Mouse (Mus musculus): Measurements from ENCODE around the gene Usf1.
A peak's percentile ranks its signal among the peaks of the same experiment; 100 is the strongest.

The Usf1 gene

GRCm38 (mm10) chr1:171418660-171419059, 7.5 kb downstream of the Usf1 start, which contains the start of gene Tstd1:
Tstd1 (plus strand) TSS chr1:171418872.
- no peak for DNase-seq (ENCODE audit: low read depth, low spot score)

GRCm38 (mm10) chr1:171419291-171419882, 8.3 kb downstream of the Usf1 start:
- no peak for DNase-seq (ENCODE audit: low read depth, low spot score)

GRCm38 (mm10) chr1:171419905-171420304, 8.8 kb downstream of the Usf1 start:
- DNase-seq (ENCODE audit: low read depth, low spot score) = no peak

- DNase-seq (ENCODE audit: low read depth, low spot score) = no peak
Observed at GRCm38 (mm10) chr1:171422504-171423095, 11.5 kb downstream of the Usf1 start.

DNA sequence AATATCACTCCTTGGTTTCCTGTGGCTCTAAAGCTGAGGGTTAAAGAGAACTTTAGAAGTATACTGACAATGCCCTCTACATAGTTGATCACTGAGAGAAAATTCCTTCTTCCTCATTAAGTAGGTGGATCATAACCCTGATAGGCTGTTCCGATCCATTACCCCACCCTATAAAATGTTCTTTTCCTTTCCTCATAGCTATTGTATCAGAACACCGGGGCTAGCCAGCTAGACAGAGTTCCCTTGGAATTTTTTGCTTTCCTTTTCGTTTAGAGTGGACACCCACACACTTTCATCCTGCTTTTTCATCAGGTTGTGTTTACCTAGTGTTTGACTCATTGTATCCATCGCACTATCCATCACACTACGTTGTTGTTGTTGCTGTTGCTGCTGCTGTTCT, 13.5 kb downstream of the Usf1 start:
- no peak for DNase-seq (ENCODE audit: low read depth, low spot score)

- no peak for DNase-seq (ENCODE audit: low read depth, low spot score)
Observed at GRCm38 (mm10) chr1:171425126-171425525, 14.0 kb downstream of the Usf1 start.

GRCm38 (mm10) chr1:171432158-171432557, 21.0 kb downstream of the Usf1 start:
- no peak for DNase-seq (ENCODE audit: low read depth, low spot score)

- no peak for DNase-seq (ENCODE audit: low read depth, low spot score)
Observed at GRCm38 (mm10) chr1:171435288-171435814, 24.2 kb downstream of the Usf1 start.

- DNase-seq (ENCODE audit: low read depth, low spot score) = no peak
Observed at GRCm38 (mm10) chr1:171435974-171436373, 24.9 kb downstream of the Usf1 start.

- peak; percentile 77 for DNase-seq (ENCODE audit: low read depth, low spot score)
Observed at GRCm38 (mm10) chr1:171437264-171438013, 26.3 kb downstream of the Usf1 start, which contains the start of gene F11r. F11r (plus strand) TSS chr1:171437535.

GRCm38 (mm10) chr1:171438014-171438670, 27.0 kb downstream of the Usf1 start:
- no peak for DNase-seq (ENCODE audit: low read depth, low spot score)

- DNase-seq (ENCODE audit: low read depth, low spot score) = no peak
Observed at GRCm38 (mm10) chr1:171439072-171439471, 28.0 kb downstream of the Usf1 start.

- no peak for DNase-seq (ENCODE audit: low read depth, low spot score)
Observed at GRCm38 (mm10) chr1:171440025-171440725, 29.1 kb downstream of the Usf1 start.

GRCm38 (mm10) chr1:171441466-171442412, 30.6 kb downstream of the Usf1 start:
- no peak for DNase-seq (ENCODE audit: low read depth, low spot score)

DNA sequence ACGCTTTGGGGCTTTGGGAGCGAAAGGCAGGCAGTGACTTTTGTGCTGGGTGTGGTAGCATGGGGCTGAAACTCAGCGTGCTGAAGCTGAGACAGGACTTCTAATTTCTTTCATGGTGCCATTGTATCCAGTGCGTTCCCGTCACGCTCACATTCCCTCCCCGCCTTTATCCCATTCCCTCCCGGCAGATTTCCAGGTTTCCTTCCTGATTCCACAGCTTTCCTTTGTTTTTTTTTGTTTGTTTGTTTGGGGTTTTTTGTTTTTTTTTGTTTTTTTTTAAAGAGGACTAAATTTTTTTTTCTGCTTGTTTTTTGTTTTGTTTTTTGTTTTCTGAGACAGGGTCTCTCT, 31.3 kb downstream of the Usf1 start:
- DNase-seq (ENCODE audit: low read depth, low spot score) = no peak

- no peak for DNase-seq (ENCODE audit: low read depth, low spot score)
Observed at GRCm38 (mm10) chr1:171445050-171445449, 33.9 kb downstream of the Usf1 start.

DNA sequence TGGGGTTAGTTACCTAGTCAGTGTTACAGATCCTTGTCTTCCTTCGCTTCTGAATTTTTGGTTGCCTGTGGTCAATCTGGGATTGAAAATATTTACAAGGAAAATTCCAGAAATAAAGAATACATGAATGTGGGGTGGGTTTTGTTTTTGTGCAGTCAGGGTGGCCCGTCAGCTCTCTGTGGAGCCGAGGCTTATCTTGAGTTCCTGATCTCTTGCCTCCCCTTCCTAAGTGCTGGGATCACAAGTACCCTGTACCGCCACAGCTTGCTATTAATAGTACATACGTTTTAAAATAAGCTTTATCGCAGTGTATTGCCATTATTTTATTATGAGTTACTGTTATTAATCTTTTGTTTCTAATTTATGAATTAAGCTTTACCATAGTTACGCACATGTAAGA, 35.7 kb downstream of the Usf1 start:
- DNase-seq (ENCODE audit: low read depth, low spot score) = no peak

- DNase-seq (ENCODE audit: low read depth, low spot score) = no peak
Observed at GRCm38 (mm10) chr1:171447692-171448091, 36.6 kb downstream of the Usf1 start.

GRCm38 (mm10) chr1:171450062-171450461, 38.9 kb downstream of the Usf1 start:
- no peak for DNase-seq (ENCODE audit: low read depth, low spot score)

DNA sequence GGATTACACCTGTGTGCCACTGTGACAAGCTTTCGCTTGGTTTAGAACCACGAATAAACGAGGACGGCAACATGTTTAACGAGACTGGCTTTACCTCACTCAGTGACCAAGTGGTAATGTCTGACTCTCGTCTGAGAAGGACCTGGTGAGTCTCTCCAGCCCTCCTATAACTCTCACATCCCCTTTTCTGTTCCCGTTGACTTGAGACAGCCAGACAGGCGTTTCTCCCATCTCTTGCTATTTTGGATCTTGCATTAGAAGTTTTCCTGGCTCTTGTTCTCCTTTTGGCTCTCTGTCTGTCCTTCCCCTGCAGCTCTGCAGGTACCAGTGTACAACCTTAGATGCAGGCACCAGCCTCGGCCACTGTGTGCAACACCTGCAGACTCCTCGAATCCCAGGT, 39.9 kb downstream of the Usf1 start:
- DNase-seq (ENCODE audit: low read depth, low spot score) = no peak

All from CD4-positive, CD25-positive, alpha-beta regulatory T cell, adult 2 months (primary cell).